Mouse (Mus musculus) urinary bladder, postnatal 25 days (tissue): ENCODE measurements around the gene Ppef1.
A peak's percentile ranks its signal among the peaks of the same experiment; 100 is the strongest.
"Not testable (repeated sequence)": the region's sequence is repeated elsewhere in the genome, so short reads cannot be mapped to it uniquely, and the experiment has no call there.

Source experiments
- DNase-seq: peaks from one replicate; pipeline ENCODE4 v3.0.0; 2022; ENCODE audit warnings: low spot score

The Ppef1 gene

GRCm38 (mm10) chrX:160735650-160736049 is at the start of gene Ppef1:
Ppef1 (minus strand) TSS chrX:160735765.
- DNase-seq = no peak

GRCm38 (mm10) chrX:160782276-160782675 is 46.7 kb upstream of the Ppef1 start:
- no peak for DNase-seq

- no peak for DNase-seq
These were observed 37.5 kb upstream of the Ppef1 start for GRCm38 (mm10) chrX:160773033-160773432.

- not testable (repeated sequence) for DNase-seq
These were observed 34.1 kb upstream of the Ppef1 start for GRCm38 (mm10) chrX:160769622-160770021.

GRCm38 (mm10) chrX:160767713-160768112 is 32.1 kb upstream of the Ppef1 start, which contains the start of gene Rs1:
Rs1 (plus strand) TSS chrX:160768013.
- DNase-seq = no peak

- DNase-seq = no peak
These were observed 30.7 kb upstream of the Ppef1 start for GRCm38 (mm10) chrX:160766233-160766616.

GRCm38 (mm10) chrX:160765389-160766232 is 30.0 kb upstream of the Ppef1 start:
- DNase-seq = peak; percentile 94

GRCm38 (mm10) chrX:160750808-160751207 is 15.2 kb upstream of the Ppef1 start:
- no peak for DNase-seq

GRCm38 (mm10) chrX:160748653-160749052 is 13.1 kb upstream of the Ppef1 start:
- no peak for DNase-seq

GRCm38 (mm10) chrX:160745399-160745798 is 9.8 kb upstream of the Ppef1 start:
- DNase-seq = no peak

- no peak for DNase-seq
These were observed 36.4 kb downstream of the Ppef1 start for GRCm38 (mm10) chrX:160699171-160699570.

GRCm38 (mm10) chrX:160691559-160691958 is 44.0 kb downstream of the Ppef1 start:
- no peak for DNase-seq

GRCm38 (mm10) chrX:160690094-160690493 is 45.5 kb downstream of the Ppef1 start:
- DNase-seq = no peak

- DNase-seq = no peak
These were observed 65.6 kb downstream of the Ppef1 start for GRCm38 (mm10) chrX:160669992-160670391.

GRCm38 (mm10) chrX:160610882-160611644 is 124.5 kb downstream of the Ppef1 start:
- DNase-seq = no peak

- no peak for DNase-seq
These were observed 125.1 kb downstream of the Ppef1 start for GRCm38 (mm10) chrX:160610482-160610881.

- DNase-seq = no peak
These were observed 125.7 kb downstream of the Ppef1 start for GRCm38 (mm10) chrX:160609849-160610248.

GRCm38 (mm10) chrX:160603981-160604541 is 131.5 kb downstream of the Ppef1 start:
- no peak for DNase-seq

- no peak for DNase-seq
These were observed 132.2 kb downstream of the Ppef1 start for GRCm38 (mm10) chrX:160603316-160603715.

- DNase-seq = no peak
These were observed 132.8 kb downstream of the Ppef1 start for GRCm38 (mm10) chrX:160602770-160603169.

- no peak for DNase-seq
These were observed 134.5 kb downstream of the Ppef1 start for GRCm38 (mm10) chrX:160601053-160601452.

- no peak for DNase-seq
These were observed 136.8 kb downstream of the Ppef1 start for GRCm38 (mm10) chrX:160598562-160599458.
